Mouse (Mus musculus): Measurements from ENCODE around the gene Znrf4.

The Znrf4 gene

GRCm38 (mm10) chr17:56490438-56491152 is 21.6 kb downstream of the Znrf4 start:
- no peak for DNase-seq (ENCODE audit: low spot score in 2 of 2)

- no peak for DNase-seq (ENCODE audit: low spot score in 2 of 2)
Measured at GRCm38 (mm10) chr17:56488028-56488427, 24.2 kb downstream of the Znrf4 start.

GRCm38 (mm10) chr17:56487441-56487888 is 24.8 kb downstream of the Znrf4 start:
- DNase-seq (ENCODE audit: low spot score in 2 of 2): peak in 1 of 2 experiments; percentile 69

DNA sequence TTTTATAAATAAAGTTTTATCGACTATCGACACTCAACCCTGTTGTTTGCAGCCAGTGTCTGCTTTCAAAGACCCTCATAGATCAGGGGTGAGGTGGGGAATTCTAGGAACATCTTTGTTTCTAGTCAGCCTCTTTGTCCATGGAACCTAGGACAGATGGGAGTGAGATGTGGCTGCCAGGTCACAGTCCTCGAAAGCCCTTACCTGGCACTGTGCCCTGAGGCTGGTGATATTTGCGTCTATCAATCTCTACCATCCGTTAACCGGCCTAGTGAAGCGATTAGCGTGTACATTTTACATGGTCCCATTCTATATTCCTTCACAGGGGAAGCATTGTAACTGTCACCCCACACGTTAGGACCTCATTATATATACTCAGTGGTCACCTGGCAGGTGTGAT is 26.3 kb downstream of the Znrf4 start:
- no peak for DNase-seq (ENCODE audit: low spot score in 2 of 2)

DNA sequence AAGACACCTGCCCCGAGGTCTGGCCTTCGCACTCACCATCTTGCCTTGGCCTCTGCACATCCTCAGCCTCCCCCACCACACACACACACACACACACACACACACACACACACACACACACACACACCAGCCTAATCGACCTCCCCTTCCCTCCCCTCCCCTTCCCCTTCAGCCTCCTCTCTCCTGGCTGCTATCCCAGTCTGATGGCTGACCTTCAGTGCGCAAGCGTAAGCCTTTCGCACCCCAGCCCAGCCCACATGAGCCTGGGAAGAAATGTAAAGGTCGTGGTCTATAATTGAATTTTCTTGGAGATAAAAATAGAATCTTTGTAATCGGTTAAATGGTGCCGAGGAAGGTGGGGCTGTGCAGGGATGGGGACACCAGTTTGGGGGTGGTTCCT is 27.1 kb downstream of the Znrf4 start:
- no peak for DNase-seq (ENCODE audit: low spot score in 2 of 2)

GRCm38 (mm10) chr17:56482671-56483070 is 29.6 kb downstream of the Znrf4 start:
- DNase-seq (ENCODE audit: low spot score in 2 of 2): no peak

DNA sequence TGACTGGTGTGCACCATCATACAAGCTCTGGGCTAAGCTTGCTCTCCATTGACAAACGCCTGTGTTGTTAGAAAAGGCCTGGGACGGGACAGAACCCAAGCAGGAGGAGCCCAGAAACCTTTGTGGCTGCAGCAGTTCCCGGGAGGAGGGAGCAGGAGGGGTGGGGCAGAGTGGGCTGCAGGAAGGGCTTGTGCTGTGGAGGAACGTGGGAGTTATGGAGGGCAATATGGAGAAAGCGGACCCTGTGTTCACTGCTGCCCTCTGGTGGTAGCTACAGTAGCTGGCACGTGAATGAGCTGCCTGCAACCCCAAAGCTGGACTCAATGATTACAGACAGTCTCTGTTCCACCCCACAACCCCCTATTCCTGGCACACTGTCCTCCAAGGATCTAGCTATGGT is 32.9 kb downstream of the Znrf4 start:
- DNase-seq (ENCODE audit: low spot score in 2 of 2): peak; percentile 50 to 76

GRCm38 (mm10) chr17:56478191-56478611 is 34.0 kb downstream of the Znrf4 start:
- no peak for DNase-seq (ENCODE audit: low spot score in 2 of 2)

- DNase-seq (ENCODE audit: low spot score in 2 of 2): no peak
Measured at GRCm38 (mm10) chr17:56477191-56477818, 34.9 kb downstream of the Znrf4 start.

DNA sequence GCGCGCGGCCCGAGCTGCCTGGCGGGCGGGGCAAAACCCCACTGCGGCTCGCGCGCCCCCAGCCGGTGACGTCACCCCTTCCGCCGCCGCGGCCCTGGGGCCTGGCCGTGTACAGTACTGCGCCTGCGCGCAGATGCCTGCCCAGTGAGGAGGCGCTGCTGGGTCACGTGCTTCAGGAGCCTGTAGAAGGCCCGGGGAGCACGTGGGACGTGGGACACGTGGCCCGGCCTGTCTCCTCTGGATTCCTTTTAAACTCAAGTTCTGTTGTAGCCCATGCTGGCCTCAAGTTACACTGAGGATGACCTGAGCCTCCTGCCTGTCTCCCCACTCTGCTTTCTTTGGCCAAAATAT is 35.9 kb downstream of the Znrf4 start, which contains the start of gene Ptprs:
Gene Ptprs, minus strand, starts transcription at position 82 of the 351 bp plus-strand sequence.
- DNase-seq (ENCODE audit: low spot score in 2 of 2): peak; percentile 60 to 85

DNA sequence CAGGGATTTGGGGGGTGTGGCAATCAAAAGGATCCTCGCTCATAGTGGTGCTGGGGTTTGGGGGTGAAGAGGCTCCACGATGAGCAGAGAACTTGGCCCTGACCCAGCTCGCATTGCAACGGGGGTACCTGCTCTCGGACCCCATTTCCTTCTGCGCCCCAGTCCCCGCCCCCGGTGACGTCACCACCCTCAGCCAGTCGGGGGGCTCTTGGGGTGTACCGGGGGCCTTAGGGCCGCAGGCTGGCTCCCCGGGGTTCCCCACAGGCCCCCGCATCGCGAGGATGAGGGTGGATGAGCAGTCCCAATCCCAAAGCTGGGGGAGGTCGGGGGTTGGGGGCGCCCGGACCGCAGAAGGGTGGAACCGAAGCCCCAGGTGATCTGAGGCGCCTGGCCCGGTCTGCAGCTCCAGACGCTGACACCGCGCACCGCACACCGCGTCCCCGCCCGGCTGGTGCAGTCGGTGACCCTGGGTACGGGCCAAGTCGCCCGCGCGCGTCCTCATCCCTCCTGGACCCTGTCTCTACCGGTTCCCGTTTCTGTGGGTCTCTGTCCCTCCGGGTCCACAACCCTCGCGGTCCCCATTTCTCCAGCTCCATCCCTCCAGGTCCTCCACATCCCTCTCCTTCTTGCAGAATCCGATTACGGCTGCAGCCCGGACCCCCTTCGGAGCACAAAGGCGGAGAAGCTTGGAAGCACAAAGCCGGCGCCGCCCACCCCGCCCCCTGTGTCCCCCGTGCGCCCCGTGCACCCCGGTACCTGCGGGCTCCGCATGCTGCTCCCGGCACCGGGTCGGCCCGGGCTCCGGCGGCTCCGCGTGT is 36.4 kb downstream of the Znrf4 start:
- DNase-seq (ENCODE audit: low spot score in 2 of 2): peak; percentile 16 to 59

- DNase-seq (ENCODE audit: low spot score in 2 of 2): no peak
Measured at GRCm38 (mm10) chr17:56474831-56475581, 37.2 kb downstream of the Znrf4 start.

DNA sequence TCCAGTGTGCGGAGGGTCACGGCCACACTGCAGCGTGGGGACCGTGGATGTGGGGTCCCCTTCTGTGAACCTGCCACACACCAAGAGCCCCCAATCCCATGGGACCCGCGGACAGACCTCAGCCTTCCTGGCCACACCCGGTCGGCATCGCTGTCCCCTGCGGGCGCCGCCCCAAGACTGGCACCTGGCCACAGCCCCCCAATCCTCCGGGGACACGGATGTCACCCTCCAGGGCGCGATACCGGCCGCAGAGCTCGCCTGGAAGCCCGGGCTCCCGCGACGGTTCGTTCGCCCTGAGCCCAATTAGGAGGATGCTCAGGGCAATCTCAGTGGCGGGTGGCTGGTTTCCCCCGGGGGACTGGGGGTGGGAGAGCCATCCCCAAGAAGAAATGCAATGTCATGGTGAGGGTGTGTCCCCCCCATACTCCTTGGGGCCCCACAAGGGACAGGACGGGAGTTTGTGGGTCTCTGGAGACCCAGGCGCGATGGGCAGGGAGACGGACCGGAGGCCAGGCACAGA is 37.9 kb downstream of the Znrf4 start:
- no peak for DNase-seq (ENCODE audit: low spot score in 2 of 2)

- DNase-seq (ENCODE audit: low spot score in 2 of 2): no peak
Measured at GRCm38 (mm10) chr17:56473611-56473905, 38.7 kb downstream of the Znrf4 start.

DNA sequence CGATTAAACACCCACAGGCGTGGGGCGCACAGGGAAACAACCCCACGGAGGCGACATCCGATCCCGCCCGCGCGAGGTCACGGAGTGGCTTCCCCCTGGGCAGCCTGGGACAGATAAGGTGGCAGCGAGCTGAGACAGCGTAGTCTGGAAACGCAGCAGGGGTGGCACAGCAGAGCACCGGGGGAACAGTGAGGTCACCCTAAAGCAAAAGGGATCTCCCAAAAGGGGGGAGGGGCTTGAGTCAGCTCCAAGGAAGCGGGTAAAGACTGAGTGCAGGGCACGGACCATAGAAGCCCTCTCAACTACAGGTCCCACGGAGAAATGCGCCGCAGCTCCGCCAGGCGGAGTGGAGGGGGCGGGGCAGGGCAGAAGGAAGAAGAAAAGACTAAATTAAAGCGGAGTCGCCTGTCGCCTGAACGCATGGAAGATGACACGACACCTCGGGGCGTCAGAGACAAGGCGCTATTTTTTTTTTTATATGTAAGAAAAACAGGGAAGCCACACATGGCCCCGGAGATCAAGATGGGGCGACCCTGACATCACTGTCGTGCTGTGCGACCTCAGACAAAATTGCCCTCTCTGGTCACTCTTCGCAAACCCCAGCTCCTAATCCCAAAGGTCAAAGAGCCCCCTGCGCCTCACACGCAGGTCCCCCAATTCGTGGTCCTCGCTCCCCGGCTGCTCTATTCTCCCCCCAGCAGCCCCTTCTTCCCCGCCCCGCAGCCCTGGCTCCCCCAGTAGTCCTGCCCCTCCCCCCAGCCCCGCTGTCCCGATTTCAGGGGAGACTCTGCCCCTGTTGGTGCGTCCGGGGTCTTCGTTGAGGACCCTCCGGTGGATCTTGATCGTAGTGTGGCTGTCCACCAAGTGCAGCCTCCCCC is 39.3 kb downstream of the Znrf4 start:
- peak; percentile 36 to 74 for DNase-seq (ENCODE audit: low spot score in 2 of 2)

- DNase-seq (ENCODE audit: low spot score in 2 of 2): no peak
Measured at GRCm38 (mm10) chr17:56472121-56472520, 40.1 kb downstream of the Znrf4 start.

- no peak for DNase-seq (ENCODE audit: low spot score in 2 of 2)
Measured at GRCm38 (mm10) chr17:56471136-56471535, 41.1 kb downstream of the Znrf4 start.

DNA sequence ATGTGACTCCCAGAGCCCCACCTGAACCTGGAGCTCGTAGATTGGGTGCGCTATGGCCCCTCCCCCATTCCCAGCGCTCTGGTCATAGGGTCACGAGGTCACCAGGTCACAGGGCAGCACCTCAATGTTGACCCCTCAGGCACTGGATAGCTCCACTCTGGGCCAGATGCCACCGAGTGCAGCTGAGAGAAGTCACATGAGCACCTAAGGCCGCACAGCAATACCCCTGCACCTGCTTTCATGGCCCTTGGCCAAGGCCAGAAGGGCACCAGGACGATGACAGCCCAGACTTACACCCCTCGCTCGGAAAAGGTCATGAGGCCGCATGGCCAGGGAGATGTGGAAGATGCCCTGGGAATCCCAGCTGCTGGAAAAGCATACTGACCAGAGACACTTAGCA is 41.7 kb downstream of the Znrf4 start:
- no peak for DNase-seq (ENCODE audit: low spot score in 2 of 2)

GRCm38 (mm10) chr17:56470001-56470436 is 42.2 kb downstream of the Znrf4 start:
- DNase-seq (ENCODE audit: low spot score in 2 of 2): no peak

- no peak for DNase-seq (ENCODE audit: low spot score in 2 of 2)
Measured at GRCm38 (mm10) chr17:56469275-56469674, 43.0 kb downstream of the Znrf4 start.

- no peak for DNase-seq (ENCODE audit: low spot score in 2 of 2)
Measured at GRCm38 (mm10) chr17:56468870-56469269, 43.4 kb downstream of the Znrf4 start.
